Mouse (Mus musculus) heart, postnatal 0 days (tissue): ENCODE results near the gene Dapk2.

ENCODE experiments used
- CTCF ChIP-seq: IDR thresholded peaks from 2 replicates; pipeline ENCODE4 v1.5.1; 2016; ENCODE audit warnings: antibody characterized with exemption, control low read depth, low read depth
- EP300 ChIP-seq: IDR thresholded peaks from 2 replicates; pipeline ENCODE4 v1.6.1; 2016; ENCODE audit warnings: antibody characterized with exemption, low read depth

DNA sequence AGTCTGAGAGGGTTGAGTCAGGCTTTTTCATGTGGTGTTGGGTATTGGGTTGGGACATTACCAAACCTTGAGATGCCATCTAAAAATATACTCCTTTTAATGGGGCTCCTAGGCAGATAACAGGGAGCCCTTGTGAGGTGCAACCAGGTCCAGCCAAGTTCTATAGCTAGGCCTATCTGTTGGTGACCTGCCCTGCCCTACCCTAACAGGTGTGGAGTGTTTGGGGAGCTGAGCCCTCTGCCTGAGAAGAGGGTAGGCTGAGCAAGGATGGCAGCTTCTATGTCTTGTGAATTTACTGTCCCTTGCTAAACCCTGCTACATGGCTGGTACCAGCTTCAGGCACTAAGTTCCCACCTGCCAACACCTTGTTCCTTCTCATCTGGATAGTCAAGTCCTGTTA, 57.5 kb downstream of the Dapk2 start:
- no peak for TF ChIP-seq CTCF
- no peak for TF ChIP-seq EP300
